Mouse (Mus musculus) induced T-regulatory cell, adult 2 months (primary cell): Measurements from ENCODE around the gene Tnfrsf25.
A peak's percentile ranks its signal among the peaks of the same experiment; 100 is the strongest.

Experiments used
- DNase-seq: peaks from one replicate; pipeline ENCODE4 v3.0.0-alpha.2; 2012; ENCODE audit warnings: low read depth

The Tnfrsf25 gene

DNA sequence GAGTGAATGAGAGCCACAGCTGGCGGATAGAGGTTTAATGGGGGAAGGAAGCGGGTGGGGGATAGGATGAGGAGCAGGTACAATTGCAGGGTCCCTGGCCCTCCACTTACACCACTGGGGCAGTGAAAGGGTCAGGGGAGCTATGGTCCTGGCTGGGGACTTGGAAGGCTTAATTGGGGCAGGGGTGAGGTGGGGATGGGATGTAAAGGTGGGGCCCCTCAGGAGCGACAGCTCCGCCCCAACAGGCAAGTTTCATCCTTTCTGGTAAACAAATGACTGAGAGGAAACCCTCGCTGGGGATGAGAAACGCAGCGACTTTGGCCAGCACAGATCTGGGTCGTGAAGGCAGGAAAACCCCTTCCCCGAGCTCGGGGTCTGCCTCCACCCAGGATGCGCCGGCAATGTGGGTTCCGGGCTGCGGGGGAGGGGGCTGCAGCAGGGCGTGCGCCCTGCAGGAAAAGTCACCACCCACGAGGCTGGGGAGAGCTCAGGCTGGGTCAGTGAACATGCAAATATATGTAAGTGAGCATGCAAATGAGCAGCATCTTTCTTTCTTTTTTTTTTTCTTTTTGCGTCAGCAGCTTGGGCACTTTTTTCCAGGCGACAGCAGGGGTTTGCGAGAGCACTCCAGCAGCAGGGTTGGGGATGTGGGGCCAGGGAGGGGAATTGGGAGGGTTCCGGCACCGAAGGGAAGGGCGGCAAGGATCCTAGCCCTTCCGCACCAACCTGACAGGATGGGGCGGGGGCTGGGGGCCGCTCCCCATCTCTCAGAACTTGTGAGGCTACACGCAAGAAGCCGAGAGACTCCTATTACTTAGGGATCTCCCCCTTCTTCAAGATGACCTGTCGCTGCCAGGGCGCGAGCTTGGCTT lies 4.8 kb downstream of the Tnfrsf25 start:
- DNase-seq = peak; percentile 87

DNA sequence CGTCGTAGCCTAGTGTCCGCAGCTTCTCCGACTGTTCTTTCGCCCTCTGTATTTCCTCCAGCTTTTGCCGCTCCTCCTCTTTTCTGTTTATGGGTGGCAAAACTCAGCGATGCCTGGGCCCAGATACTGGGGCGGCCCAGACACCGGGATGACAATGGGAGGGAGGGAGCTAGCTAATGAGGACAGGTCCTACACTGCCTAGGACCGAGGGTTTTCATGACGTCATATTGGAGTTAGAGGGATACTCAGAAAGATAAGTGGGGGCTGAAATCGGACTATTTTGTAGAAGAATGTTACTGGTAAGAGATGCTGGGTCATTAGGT lies 5.4 kb downstream of the Tnfrsf25 start:
- no peak for DNase-seq

DNA sequence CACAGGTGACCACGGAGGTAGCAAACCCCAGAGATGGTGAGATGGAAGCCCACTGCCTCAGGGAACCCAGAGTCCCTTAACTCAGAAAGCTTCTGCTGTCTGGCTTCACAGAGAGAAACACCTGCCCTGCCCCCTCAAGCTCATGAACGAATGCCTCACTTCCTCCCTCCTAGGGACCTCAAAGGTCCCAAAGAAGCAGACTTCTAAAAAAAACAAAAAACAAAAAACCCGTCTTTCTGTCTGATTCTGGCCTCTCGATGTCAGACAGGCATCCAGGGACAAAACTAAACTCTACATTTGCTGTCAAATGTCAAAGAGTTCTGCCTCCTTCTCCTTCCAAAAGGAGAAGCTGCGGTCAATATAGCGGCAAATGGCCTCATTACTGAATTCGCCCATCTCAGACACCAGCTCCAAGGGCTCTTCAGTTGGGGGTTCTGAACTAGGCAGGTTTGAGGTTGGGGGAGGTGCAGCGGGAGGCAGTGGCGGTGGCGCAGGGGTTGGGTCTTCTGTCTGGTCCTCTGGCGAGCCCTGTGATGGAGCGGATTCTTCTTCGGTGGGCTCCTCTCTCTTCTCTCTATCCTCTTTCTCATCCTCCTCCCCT lies 8.7 kb downstream of the Tnfrsf25 start:
- DNase-seq = peak; percentile 54

DNA sequence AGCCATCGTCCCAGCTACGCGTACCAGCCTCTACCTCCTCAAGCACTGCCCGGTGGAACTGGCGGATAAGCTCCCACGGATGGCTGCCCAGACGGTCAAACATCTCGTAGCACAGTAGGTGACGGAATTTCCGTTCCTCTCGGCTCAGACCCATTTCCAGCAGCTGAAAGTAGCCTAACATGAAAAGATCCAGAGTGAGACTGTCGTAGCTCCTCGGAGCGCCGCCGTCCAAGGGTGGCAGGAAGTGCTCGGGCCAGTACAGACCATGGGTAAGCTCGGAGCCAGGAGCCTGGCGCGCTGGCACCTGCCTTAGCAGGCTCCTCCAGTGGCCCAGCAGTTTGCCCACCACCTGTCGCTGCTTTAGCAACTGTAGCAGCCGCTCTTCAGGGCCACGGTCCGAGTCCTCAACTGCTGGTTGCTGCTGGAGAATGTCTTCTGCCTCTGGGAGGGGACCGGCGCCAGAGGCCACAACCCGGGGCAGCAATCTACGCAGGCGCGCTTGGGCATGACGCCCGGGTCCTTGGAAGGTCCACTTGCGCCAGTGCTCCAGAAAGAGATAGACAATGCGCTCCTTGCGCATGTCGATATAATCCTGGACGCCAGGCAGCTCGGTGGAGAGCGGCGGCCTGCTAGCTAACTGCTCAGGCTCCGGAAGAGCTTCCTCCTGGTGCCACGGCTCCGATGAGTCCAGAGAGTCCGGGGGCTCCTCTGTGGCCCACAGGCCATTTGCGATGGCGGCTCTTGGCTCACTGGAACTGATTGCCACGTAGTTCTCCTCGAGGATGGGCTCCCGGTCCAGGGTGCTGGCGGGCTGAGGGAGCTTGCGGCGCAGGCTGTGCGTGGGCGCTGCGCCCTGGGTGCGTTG lies 9.7 kb downstream of the Tnfrsf25 start:
- peak; percentile 66 for DNase-seq

DNA sequence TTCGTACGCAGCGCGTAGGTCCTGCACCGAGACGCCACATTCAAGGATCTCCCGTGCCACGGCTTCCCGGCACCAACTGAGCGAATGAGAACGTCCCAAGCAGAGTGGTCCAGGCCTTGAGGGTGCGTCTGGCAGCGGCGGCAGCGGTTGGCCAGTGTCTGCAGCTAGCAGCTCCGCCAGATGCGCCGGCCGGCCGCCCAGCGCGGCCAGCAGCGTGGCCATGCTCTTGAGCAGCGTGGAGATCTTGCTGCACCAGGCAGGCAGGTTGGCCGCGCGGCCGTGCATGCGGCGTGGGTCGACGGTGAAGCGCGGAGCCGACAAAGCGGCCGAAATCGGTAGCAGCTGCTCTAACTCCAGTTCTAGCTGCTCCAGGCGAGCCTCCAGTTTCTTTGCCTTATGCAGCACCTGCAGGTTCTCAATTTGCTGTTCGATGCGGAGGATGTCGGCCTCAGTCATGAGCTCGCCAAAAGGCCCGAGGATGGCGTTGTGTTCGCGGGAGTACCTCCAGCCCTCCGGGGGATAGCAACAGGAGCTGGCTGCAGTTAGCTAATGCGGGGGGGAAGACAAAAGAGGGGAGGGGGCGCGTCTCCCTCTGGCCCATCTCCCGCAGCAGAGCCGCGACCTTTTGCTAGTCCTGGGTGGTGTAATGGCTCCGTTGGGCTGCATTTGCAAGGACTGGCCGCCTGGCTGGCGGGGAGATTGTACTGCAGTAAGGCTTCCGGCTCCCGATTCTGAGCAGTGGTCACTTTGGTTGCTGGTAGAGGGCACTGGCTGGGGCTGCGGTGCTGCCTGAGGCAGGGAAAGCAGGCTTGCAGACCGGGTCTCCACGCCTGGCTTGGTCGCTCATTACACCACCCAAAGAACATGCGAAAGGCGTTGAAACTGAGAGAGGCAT lies 10.5 kb downstream of the Tnfrsf25 start:
- no peak for DNase-seq

DNA sequence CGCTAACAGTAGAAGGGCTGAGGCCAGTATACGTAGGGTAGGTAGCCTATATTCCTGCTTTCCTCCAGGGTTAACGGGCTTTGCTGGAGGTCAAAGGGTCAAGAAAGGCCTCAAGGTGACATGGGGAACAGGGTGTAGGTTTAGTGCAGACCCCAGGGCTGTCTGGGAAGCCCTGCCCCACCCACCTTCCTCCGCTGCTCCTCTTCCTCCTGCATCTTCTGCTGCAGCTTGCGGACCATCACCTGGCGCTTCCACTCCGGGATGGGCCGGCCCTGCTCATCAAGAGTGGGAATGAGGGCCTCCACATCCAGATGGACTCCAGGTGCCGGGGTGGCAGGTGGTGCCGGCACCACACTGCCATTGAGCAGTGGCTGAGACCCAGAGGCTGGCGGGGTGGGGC lies 12.2 kb downstream of the Tnfrsf25 start:
- no peak for DNase-seq

DNA sequence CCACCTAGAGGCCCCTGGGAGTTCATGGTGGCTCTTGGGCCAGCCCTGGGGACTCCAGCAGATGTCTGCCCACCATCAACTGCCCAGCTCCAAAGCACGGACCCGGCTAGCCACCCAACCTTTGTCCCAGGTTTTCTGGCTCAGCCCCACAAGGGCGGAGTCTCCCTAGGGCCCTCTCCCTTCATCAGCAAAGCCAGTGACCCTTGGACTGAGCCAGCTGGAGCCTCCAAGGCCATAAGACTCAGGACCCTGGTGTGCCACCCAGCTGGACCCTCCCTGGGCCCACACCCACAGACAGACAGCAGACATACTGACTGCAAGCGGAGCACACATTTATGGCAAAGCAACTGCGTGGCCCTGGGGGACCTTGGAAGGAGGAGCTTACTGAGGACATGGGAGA lies 13.1 kb downstream of the Tnfrsf25 start:
- DNase-seq = no peak

DNA sequence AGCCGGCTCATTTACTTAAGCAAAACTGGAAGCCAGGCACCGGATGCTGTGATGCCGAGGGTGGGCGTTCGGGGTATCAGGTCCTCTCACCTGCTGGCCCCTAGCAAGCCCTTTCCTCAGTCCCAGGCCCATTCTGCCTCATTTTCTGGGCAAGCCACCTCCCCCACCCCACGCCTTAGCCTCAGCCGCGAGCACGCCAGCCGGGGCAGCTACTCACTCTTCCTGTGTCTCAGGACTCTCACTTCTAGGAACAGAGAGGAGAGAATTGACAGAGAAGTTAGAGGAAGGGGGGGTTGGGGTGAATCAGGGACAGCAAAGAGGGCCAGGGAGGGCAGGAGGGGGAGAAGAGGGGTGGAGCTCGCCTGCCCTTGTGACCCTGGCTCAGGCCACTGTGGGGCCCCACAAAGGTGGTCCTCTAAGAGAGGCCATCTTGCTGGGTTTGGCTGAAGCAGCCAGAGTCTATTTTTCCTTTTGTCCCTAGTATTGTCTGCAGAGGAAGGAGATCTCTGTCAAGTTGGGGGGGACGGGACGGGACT lies 13.7 kb downstream of the Tnfrsf25 start:
- DNase-seq = no peak

DNA sequence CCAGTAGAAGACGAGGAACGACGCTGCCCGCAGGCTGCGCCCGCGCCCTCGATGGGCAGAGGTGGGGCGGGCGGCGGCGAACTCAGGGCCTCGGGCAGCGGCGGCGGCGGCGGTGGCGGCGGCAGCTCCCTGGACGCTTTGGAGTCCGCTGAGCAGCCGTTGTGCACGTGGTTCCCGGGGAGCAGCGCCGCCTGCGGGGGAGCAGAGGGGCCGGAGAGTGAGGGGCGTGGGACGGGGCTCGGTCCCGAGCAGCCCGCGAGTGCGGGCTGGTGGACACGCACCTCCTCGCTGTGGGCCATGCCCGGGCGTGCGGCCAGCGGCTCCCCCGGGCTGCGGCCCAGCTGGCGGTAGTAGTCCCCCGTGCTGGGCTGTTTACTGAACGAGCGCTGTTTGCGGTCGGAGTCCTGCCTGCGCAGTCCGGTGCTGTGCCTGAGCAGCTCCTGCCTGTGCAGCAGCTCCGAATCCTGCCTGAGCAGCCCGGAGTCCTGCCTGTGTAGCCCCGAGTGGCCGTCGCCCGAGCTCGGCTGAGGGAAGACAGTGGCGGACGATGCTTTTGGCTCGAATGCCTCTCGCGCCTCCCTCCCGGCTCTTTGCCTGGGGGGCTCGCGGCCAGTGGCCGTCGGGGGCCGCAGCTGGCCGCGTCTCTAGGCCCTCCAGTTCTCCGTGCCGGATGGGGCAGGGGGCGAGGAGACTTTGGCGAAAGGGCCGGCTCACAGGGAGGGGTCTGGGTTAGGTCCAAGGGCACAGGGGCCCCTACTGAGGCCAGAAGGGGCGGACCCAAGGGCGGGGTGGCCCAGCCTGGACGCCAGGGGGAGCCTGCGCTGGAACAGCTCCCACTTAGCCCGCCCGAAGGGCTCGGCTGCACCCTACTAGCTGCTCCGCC lies 15.3 kb downstream of the Tnfrsf25 start:
- peak; percentile 73 for DNase-seq

DNA sequence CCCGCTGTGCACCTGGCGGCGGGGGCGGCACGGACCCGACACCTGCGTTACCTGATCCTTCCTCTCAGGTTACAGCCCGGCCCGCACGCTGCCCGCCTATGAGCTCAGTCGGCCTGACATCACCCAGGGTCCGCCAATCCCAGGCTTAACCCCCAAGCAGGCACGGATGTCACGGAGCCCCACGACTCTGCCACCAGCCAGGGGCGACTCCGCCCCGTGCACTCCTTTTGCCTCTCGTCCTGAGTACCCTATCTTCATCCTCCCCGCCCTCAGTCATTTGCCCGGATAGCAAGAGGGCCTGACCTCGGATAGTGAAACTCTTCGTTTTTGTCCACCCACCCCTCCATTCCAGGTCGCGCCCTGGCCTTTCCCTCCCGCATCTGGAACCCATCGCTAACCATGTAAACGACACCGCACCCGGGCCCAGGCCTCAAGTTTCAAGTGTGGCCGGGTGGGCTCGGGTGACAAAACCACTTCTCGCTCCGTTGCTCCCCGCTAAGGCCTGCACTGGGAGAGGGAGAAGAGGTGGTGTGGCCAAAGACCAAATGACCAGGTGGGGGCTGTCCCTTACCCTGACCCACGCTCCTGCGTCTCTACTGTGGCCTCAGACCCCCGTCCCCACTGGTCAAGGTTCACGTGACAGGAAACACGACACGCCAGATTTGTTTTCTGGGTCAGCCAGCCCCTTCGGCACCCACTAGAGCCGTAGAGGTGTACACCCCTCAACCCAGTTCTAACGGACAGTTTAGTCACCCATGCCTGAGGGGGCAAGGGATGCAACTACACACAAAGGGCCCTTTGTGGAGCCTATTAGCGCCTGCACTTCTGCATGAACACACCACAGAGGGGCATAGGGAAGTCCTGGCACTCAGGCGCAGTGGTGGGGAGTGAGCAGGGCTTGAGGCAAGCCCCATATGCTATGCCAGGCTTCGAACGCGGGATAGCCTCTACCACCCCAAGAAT lies 16.4 kb downstream of the Tnfrsf25 start:
- peak; percentile 45 for DNase-seq

DNA sequence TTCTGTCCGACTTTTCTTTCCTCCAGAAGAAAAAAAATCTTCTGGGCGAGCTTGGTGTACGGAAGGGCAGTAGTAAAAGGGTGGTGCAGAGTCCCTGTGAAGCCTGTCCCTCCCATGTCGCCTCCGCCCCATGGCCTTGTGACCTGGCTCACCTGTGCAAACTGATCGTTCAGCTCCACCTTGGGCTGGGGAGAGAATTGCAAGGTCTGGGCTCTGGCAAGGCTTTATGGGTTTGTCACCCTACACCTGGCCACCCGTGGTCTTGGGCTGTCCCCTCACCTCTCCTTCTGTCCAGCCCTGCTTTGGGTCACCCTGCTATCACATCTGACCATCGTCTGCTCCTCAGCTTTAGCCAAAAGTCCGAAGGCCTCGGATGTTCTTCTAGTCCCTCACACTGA lies 17.0 kb downstream of the Tnfrsf25 start:
- DNase-seq = no peak

DNA sequence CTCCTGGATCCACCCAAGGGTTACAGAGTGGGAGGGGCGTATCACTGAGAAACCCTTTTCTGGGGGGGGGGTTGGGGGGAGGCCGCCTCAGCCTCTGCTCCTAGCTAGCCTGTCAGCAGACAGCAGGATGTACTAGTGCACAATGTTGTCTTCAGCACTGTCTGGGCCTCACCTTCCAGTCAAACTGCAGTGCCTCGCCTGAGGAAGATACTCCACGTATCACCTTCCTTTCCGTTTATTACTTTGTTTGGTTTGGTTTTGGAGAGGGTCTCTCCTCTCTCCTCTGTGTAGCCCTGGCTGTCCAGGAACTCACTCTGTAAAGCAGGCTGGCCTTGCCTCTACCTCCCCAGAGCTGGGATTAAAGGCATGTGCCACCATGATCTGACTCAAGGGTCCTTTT lies 17.5 kb downstream of the Tnfrsf25 start:
- no peak for DNase-seq

DNA sequence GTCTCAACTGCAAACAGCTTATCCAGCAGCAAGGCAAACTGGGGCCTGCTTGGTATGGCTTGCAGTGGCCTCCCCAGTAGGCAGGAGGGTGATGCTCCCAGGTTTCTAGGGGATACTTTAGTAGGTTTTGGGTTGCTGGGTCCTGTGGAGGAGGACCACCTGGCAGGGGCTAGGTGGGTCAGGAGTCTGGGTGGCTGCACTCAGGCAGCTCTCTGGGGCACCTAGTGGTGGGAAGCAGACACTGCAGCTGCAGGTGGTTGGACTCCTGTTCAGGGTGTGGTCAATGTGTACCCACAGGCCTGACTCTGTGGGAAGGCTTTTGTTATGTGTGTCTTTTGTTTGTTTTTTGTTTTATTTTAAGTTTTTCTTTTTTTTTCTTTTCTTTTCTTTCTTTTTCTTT lies 18.8 kb downstream of the Tnfrsf25 start:
- peak; percentile 80 for DNase-seq

DNA sequence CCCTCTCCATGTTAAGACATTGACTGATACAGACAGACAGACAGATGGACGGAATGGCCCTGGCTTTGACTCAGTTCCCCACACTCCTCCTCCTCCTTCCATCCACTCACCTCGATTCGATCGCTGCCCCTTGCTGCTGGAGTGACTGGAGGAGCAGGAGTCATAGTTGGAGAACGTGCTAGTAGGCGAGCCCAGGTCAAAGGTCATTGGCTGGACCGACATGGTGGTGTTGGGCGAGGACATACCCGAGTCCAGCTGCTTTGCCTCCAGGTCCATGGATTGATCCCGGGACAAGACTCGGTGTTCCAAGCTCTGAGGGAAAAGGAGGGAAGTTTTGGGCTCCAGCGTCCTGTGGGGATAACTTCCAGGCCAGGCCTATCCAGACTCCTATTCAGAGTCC lies 19.6 kb downstream of the Tnfrsf25 start:
- no peak for DNase-seq

DNA sequence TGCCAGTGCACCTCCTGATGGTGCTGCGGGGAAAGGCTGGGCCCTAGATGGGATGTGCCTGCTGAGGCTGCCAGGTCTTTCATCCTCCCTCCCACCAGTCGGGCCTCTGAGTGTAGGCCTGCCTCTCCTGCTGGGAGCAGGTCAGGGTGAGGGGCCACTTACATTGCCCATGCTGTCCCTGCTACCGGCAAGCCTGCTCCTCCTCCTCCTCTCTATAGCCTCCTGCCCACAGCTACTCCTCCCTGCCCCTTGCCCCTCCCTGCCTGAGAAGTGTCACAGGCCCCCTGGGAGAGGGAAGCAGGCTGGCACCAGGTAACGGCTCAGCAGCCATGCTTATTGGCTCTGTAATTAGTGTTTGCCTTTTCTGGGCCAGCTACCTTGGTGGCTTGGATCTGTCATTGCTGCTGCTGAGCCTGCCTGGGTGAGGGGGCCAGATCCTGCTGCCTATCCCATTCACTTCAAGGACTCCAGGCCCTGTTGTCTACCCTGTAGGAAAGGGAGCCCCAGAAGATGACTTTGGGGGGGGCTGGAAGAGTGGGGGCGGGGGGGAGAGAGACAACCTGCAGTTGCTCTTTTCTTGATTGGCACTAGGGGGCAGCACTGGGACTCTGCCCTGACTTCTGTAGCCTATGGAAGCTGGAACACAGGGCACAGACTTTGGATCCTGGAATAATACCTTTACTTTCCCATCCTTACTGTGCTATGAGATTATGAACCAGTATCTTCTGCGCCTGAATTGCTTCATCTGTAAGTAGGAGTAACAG lies 20.6 kb downstream of the Tnfrsf25 start:
- peak; percentile 76 for DNase-seq

DNA sequence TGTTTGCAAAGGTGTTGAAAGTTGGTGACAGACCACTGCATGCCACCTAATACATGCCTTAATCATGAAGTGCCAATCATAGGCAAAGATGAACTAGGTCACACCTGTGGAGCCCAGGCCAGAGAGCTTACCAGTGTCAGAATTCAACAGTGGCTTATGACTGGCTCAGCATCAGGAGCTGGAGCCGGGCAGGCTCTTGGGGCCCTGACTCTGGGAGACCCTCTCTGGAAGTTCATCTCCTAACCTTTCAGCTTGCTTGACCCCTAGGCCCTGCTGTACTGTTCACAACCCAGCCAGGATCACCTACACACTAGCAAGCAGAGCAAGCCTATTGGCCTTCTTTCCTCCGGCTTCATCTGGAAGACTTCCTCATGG lies 21.1 kb downstream of the Tnfrsf25 start:
- DNase-seq = no peak

DNA sequence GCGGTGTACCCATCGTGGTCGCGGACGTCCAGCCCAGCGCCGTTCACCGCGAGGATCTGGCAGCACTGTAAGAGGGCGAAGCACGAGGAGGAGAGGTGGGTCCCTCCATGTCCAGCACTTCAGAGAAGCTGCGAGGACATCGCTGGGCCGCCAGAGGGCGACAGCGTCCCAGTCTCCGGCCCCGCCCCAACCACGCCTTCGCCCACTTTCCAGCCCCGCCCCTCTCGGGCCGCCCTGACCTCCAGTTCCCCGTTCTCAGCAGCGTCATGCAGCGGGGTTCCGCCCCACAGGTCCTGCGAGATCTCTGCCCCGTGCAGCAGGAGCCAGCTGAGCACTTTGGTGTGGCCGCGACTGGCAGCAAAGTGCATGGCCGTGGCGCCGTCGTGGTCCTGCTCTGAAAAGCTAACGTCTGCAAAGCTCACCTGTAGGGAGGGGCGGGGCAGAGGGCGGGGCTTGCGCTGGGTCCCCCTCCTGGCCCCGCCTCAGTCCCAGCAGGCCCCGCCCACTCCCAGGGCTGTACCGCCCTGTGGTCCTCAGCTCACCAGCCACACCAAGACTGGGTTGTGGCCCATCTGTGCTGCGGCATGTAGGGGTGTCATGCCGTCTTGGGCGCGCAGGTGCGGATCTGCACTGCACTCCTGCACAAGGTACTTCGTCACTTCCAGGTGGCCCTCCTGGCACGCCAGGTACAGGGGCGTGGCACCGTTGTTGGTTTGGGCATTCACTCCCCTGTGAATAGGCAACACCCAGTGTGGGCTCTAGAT lies 22.9 kb downstream of the Tnfrsf25 start:
- peak; percentile 92 for DNase-seq

DNA sequence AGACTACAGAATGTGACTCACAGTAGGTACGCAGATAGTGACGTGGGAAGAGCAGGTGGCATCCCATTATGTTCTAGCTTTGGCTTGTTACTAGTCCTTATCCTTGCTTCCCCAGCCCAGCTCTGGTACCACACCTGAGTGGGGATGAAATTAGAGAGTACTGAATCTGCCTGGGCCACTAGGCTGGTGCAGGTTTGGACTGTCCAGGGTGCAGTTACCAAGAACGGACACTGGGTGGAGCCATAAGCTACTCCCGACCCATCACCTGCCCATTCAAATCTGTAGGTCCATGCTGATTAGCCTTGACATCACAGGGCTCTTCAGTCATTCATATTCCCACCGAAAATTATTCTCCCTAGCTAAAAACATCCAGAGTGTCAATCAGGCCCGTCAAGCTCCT lies 24.7 kb downstream of the Tnfrsf25 start:
- DNase-seq = peak; percentile 82
